Mouse (Mus musculus): Measurements from ENCODE around the gene Gm17654. TPM values are rescaled to one million over a fixed set of nuclear protein-coding genes. Genes with fewer than 3 reads are reported as not detected.
"Not testable (repeated sequence)": the region's sequence is repeated elsewhere in the genome, so short reads cannot be mapped to it uniquely, and the experiment has no call there.

Gene Gm17654
- not detected in 2 replicates for polyA plus RNA-seq (2015; fragmentation: Nextera tagmentation; extraction: Ambion mirVana)

DNA sequence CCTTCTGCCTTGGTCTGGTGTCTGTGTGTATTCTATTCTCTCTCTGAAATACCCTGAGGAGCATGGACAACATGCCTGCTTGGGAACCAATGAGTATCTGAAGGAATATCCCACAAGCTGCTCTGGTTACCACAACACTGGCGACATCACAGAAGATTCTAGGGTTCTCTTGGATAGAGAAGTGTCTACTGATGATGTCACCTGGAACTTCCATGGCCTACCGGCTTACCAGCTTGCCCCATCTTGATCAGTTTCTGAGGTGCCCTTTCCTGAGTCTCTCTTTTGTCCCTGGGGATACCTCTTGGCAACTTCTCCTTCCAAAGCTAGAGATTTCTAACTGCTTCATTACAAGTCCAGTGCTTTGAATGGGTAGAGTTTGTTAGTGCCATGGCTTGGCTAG lies at the start of gene Gm17654:
TSS of gene Gm17654 (minus strand) at position 101 of the 400 bp plus-strand sequence.
- H3K4me2 ChIP-seq (replicated peaks); H3K4me3 ChIP-seq; H3K9me3 ChIP-seq; ATAC-seq (ENCODE audit: low FRiP score, low read depth); H3K4me1 ChIP-seq; H3K36me3 ChIP-seq; H3K27me3 ChIP-seq; H3K9ac ChIP-seq; H3K27ac ChIP-seq: not testable (repeated sequence)
- 67% methylated on average over 1 of the region's 2 CpGs for WGBS

- H3K9ac ChIP-seq; H3K9me3 ChIP-seq; H3K4me1 ChIP-seq; H3K4me3 ChIP-seq; ATAC-seq (ENCODE audit: low FRiP score, low read depth); H3K27ac ChIP-seq; H3K36me3 ChIP-seq; H3K27me3 ChIP-seq; H3K4me2 ChIP-seq (replicated peaks): not testable (repeated sequence)
Measured at GRCm38 (mm10) chr14:43607913-43608312, 29.0 kb upstream of the Gm17654 start, which contains the start of gene Gm10375. Gm10375 (minus strand) TSS chr14:43608013.

- H3K9me3 ChIP-seq; H3K27me3 ChIP-seq; ATAC-seq (ENCODE audit: low FRiP score, low read depth); H3K9ac ChIP-seq; H3K4me3 ChIP-seq; H3K36me3 ChIP-seq; H3K27ac ChIP-seq; H3K4me2 ChIP-seq (replicated peaks); H3K4me1 ChIP-seq: not testable (repeated sequence)
- WGBS = 90% methylated on average over 4 of the region's 4 CpGs
Measured at GRCm38 (mm10) chr14:43577969-43578368, 977 bp downstream of the Gm17654 start.

- H3K4me3 ChIP-seq; H3K27me3 ChIP-seq; H3K9ac ChIP-seq; H3K27ac ChIP-seq; ATAC-seq (ENCODE audit: low FRiP score, low read depth); H3K4me2 ChIP-seq (replicated peaks); H3K36me3 ChIP-seq; H3K4me1 ChIP-seq; H3K9me3 ChIP-seq: not testable (repeated sequence)
- WGBS = 86% methylated on average over 2 of the region's 2 CpGs
Measured at GRCm38 (mm10) chr14:43552271-43552670, 26.7 kb downstream of the Gm17654 start.

GRCm38 (mm10) chr14:43546281-43546680 lies 32.7 kb downstream of the Gm17654 start:
- H3K9ac ChIP-seq; H3K27ac ChIP-seq; H3K4me3 ChIP-seq; ATAC-seq (ENCODE audit: low FRiP score, low read depth); H3K9me3 ChIP-seq; H3K4me1 ChIP-seq; H3K36me3 ChIP-seq; H3K27me3 ChIP-seq; H3K4me2 ChIP-seq (replicated peaks): not testable (repeated sequence)

GRCm38 (mm10) chr14:43543276-43543675 lies 35.7 kb downstream of the Gm17654 start, which contains the start of gene Gm5799:
Gm5799 (plus strand) TSS chr14:43543576.
- WGBS = 98% methylated on average over 2 of the region's 2 CpGs
- ATAC-seq (ENCODE audit: low FRiP score, low read depth); H3K27me3 ChIP-seq; H3K4me1 ChIP-seq; H3K9ac ChIP-seq; H3K9me3 ChIP-seq; H3K4me3 ChIP-seq; H3K4me2 ChIP-seq (replicated peaks); H3K36me3 ChIP-seq; H3K27ac ChIP-seq: not testable (repeated sequence)

DNA sequence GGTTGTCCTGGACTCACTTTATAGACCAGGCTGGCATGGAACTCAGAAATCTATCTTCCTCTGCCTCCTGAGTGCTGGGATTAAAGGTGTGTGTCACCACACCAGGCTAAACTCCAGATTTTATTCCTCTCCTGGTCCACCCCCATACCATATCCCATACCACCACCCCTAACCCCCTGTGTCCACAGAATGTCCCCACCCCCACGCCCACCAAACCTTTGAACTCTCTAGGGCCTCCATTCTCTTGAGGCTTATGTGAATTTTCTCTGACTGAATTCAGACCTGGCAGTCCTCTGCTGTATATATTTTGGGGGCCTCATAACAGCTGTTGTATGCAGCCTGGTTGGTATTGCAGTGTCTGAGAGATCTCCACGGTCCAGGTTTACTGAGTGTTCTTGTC lies 40.8 kb downstream of the Gm17654 start:
- H3K9me3 ChIP-seq; H3K4me3 ChIP-seq; H3K36me3 ChIP-seq; H3K4me2 ChIP-seq (replicated peaks); H3K9ac ChIP-seq; H3K27ac ChIP-seq; ATAC-seq (ENCODE audit: low FRiP score, low read depth); H3K27me3 ChIP-seq; H3K4me1 ChIP-seq: not testable (repeated sequence)
- WGBS = 69% methylated on average over 2 of the region's 2 CpGs

DNA sequence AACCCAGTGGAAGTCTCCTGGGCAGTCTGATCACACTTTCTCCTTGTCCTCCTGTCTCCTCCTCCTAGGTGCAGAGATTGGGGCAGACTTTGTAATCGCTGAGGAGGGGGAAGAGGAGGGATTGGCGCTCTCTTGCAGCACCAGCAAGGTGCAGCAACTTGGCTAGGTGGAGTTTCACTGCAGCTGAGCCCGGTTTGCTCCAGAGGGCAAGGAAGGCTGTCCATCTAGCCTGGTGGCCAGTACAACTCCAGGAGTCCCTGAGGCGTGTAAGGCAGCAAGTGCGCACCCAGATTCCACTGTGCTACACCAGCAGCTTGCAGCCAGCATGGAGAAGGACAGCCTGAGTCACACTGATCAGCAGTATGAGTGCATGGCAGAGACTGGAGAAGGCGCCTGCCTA lies 46.6 kb downstream of the Gm17654 start:
- WGBS = 54% methylated on average over 4 of the region's 6 CpGs
- ATAC-seq (ENCODE audit: low FRiP score, low read depth); H3K9ac ChIP-seq; H3K27me3 ChIP-seq; H3K4me1 ChIP-seq; H3K27ac ChIP-seq; H3K4me2 ChIP-seq (replicated peaks); H3K9me3 ChIP-seq; H3K4me3 ChIP-seq; H3K36me3 ChIP-seq: not testable (repeated sequence)

- H3K36me3 ChIP-seq; H3K27ac ChIP-seq; H3K27me3 ChIP-seq; H3K4me1 ChIP-seq; H3K9ac ChIP-seq; H3K4me2 ChIP-seq (replicated peaks); H3K4me3 ChIP-seq; ATAC-seq (ENCODE audit: low FRiP score, low read depth); H3K9me3 ChIP-seq: not testable (repeated sequence)
- WGBS = no CpG with 5 or more reads among the region's 6 CpGs
Measured at GRCm38 (mm10) chr14:43532011-43532383, 46.9 kb downstream of the Gm17654 start.

- H3K4me1 ChIP-seq; H3K36me3 ChIP-seq; H3K4me2 ChIP-seq (replicated peaks); ATAC-seq (ENCODE audit: low FRiP score, low read depth); H3K9ac ChIP-seq; H3K4me3 ChIP-seq; H3K27ac ChIP-seq; H3K9me3 ChIP-seq; H3K27me3 ChIP-seq: not testable (repeated sequence)
- 36% methylated on average over 14 of the region's 15 CpGs for WGBS
Measured at GRCm38 (mm10) chr14:43531052-43532010, 47.6 kb downstream of the Gm17654 start.

All from limb, embryonic 13.5 days (tissue).